Mouse (Mus musculus) layer of hippocampus, postnatal 10 days (tissue): ENCODE results near the gene Aipl1. TPM values are rescaled to one million over a fixed set of nuclear protein-coding genes. Genes with fewer than 3 reads are reported as not detected.

Experiments
- DNase-seq, 2 experiments: peaks; one replicate each; pipeline ENCODE4 v3.0.0; 2021; ENCODE audit warnings: low spot score in 2 of 2
- long read RNA-seq: library from polyadenylated mRNA; stranded (forward); transcript quantifications from one replicate; pipeline ENCODE4 v2.0.0, GENCODE M21; 2023
- total RNA-seq, 2 experiments: library from RNA; stranded (reverse); gene quantifications; 2 replicates each; pipeline ENCODE4 v1.2.3; 2021

The Aipl1 gene
- not detected for total RNA-seq
- long read RNA-seq, partial matches to known transcripts = 0 of 1 reads
- long read RNA-seq, other reads (novel, unspliced or antisense) = 1 of 1 reads

DNA sequence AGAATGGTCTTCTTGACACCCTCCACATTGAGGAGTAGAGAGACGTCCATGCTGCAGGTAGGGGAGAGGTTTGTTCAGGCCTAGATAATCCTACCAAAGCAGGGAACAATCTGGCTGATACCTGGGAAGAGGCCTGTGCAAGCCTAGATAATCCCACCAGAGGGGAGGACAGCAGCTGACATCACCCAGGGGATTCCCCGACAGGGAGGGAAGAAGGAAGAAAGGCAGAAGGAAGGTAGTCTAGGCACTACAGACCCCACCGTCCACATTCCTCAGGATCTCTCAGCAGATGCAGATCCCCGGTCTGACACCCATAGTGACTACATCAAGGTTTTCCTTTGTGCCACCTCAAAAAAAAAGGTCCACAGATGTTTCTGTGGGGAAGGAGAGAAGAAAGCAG lies at the start of gene Aipl1:
Gene Aipl1, minus strand, starts transcription at position 101 of the 400 bp plus-strand sequence.
- no peak for DNase-seq

DNA sequence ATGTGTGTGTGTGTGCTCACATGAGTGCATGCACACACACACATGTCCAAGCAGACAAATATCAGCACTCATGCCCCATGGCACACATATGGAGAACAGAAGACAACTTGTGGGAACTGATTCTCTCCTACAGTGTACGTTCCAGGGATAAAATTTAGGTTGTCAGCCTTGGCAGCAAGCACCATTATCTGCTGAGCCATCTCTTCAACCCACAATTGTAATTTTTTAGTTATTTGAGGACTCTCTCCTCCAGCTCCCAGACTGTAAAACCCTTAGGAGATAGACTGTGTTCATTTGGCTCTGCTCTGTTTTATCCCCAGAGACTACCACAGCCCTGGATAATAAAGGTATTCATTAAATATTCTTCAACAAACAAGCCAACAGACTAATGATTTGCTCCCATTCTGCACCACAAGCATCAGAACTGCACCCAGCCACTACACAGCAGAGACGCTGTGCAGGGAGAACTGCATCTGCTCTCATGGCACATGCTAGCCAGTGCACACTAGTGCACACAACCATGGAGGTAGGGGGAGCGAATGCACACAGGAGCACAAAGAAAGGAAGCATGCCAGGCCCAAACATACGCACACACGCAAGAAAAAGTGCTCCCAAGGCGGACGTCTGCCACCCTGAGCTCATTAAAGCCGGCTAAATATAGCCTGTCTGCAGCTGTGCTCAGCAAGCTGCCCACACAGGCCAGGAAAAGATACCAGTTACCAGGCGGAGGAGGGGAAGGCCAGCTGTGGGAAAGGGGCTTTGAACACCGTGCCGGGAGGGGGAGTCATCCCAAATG lies 49.1 kb upstream of the Aipl1 start:
- peak; percentile 40 to 51 for DNase-seq

- no peak for DNase-seq
Measured at GRCm38 (mm10) chr11:72084337-72084736, 47.0 kb upstream of the Aipl1 start.

DNA sequence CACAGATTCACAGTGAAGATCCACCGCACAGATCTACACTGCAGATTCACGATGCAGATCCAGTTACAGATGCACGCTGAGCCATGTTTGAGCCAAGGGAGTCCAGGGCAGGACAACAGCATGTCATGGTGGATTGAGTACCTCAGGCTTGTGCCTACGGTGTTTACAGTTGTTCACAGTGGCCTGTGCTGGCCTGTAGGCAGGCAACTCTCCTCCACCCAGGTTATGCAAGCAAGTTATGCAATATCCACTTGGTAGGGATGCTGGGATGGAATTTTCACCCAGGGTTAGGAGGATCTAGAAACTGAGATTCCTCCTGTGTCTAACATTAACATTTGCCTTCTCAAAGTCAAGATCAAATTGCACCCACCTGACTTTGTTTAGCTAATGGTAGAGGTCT lies 45.3 kb upstream of the Aipl1 start:
- DNase-seq = no peak

- no peak for DNase-seq
Measured at GRCm38 (mm10) chr11:72080461-72080860, 43.2 kb upstream of the Aipl1 start.

- DNase-seq = peak; percentile 50 to 56
Measured at GRCm38 (mm10) chr11:72078647-72079046, 41.3 kb upstream of the Aipl1 start.

DNA sequence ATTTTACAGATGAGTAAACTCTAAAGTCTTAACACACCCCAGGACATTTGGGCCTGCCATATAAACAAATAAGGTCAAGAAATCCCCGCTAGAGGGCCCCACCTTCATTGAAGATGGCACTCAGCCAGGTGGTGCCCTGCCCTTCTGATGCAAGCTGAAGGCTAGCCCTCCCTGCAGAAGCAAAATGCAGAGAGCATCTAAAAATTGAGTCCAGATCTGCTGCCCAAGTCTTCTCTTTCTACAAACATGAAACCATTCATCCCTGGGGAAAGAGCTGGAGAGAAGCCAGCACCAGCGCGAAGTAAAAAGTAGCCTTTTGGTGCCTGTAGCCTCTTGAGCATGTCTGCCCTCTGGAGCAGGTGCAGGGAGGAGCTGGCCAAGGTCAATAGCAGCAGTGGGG lies 40.7 kb upstream of the Aipl1 start:
- no peak for DNase-seq

DNA sequence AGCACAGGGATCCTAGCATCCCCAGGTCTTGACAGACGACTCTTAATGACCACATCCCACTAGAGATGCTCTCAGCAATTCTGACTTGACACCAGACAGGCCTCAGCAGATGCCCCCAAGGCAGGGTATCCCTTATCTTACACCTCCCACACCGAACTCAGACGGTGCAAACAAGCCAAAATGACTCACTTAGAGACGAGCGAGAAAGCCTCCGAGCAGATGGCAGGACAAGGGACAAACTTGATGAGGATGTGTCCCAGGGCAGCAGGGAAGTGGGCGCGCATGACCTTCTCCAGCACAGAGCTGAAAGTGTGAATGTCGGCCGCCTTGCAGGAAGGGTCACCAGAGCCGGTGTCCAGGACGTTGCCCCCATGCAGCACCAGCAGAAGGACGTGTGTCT lies 36.9 kb upstream of the Aipl1 start:
- DNase-seq = no peak

DNA sequence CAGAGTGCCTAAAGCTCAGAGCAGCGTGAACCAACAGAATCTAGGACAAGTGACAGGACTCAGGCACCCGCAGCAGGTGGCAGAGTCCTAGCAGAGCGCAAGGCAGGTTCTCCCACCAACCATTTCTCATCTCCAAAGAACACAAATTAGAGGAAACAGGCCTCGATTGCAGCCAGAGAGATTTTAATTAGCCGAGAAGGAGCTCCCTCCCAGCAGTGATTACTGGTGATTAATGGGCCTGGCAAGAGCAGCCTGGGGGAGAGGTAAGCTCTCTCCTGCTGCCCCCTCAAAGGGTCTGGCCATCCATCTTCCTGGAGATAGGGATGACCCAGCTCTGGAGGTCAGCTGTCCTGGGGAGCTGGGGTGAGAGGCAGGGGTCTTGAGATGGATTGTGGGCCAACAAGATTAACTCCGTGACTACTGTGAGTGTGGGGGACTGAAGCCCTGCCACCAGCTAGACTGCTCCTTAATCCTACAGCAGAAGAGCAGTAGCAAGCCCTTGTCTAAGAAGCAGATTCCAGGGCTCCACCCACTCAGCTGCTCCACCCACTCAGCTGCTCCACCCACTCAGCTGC lies 35.1 kb upstream of the Aipl1 start:
- no peak for DNase-seq

DNA sequence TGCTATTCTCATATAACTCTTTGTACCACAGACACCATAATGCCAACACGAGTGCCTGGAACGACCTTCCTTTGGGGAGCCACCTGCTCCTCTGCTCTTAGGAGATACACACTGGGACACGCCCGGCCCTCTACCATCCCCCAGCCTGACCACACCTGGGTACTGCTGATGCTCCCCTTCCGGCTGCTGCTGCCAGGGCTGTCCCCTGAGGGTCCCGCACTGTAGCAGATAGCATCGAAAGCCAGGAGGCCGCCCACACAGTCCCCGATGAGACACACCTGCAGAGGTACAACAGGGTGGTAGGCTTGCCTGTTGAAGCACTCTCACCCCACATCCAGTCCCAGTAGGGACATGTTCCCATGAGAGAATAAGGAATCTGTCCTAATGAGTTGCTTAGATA lies 33.4 kb upstream of the Aipl1 start:
- DNase-seq = no peak

DNA sequence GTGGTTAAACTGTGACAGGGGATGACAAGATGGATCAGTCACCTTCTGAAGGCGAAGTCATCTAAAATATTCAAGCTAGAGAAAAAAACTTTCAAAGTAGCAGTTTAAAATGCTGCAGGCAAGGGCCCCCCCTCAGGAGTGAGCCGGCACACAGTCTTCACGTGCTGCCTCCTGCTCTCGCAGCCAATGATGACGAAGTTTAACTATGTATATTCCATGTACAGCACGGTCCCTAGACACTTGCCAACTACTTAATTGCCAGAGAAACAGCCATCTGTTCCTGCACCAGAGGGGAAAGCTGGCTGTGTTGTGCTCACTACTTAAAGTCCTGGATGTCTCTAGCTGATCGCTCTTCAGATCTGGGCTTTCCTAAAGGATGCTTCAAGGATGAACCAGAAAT lies 30.7 kb upstream of the Aipl1 start:
- no peak for DNase-seq

DNA sequence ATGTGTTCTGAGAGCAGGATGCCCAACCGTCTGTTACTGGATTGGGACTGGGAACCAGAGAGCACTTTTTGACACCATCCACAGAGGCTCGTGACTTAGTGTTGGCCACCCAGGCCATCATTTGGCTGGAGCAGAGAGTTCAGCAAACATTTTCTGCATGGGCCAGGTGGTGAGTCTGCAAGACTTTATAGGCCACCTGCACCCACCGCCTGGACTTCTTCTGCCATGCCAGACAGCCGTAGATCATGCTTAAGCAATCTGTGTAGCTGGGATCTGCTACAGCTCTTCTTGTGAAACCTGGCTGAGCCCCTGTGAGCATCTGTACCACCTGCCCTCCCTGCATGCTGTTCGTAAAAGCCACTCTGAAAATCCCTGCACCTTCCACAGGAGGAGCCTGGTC lies 30.0 kb upstream of the Aipl1 start:
- peak in 1 of 2 experiments; percentile 38 for DNase-seq

GRCm38 (mm10) chr11:72066330-72066729 lies 29.0 kb upstream of the Aipl1 start:
- no peak for DNase-seq

- peak in 1 of 2 experiments; percentile 67 for DNase-seq
Measured at GRCm38 (mm10) chr11:72065103-72065502, 27.8 kb upstream of the Aipl1 start.

- DNase-seq = no peak
Measured at GRCm38 (mm10) chr11:72064414-72064813, 27.1 kb upstream of the Aipl1 start.

DNA sequence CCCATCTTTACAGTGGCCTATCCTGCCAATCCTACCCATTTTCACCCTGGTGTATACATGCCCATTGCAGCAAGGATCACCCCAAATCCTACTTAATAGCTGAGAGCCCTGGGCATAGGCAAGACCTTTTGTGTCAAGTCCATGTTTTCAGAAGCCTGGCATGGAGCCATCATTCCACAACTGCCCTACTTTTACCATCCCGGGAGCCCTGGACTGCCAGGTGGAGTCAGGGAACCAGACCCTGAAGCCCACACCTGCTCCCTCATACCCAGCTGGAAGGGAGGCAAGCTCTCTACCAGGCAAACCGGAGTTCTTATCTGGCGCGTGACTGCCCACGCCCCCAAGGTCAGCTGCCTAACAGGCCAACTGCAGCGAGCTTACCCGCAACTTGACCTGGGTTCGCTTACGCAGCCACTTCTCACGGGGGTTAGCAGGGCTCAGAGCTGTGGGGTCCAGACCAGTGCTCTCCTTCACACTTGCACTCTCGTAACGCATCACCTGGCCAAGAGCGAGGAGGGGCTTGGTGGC lies 23.8 kb upstream of the Aipl1 start:
- DNase-seq = no peak

DNA sequence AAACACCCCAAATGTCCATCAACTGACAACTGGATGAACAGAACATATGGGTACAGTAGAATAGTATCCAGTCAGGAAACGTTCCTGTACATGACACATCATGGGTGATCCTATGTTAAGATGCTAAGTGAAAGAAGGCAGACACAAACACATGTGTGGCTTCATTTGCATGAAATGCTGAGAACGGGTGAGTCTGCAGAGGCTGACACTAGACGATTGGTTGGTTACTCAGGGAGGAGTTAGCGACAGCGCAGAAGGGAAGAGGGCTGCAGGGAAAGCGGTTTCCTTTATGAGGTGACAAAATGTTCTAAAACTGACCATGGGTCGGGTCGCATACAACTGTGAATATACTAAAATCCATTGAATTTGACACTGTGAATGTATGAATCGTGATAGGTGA lies 23.1 kb upstream of the Aipl1 start:
- no peak for DNase-seq

GRCm38 (mm10) chr11:72057166-72057565 lies 19.9 kb upstream of the Aipl1 start:
- no peak for DNase-seq

DNA sequence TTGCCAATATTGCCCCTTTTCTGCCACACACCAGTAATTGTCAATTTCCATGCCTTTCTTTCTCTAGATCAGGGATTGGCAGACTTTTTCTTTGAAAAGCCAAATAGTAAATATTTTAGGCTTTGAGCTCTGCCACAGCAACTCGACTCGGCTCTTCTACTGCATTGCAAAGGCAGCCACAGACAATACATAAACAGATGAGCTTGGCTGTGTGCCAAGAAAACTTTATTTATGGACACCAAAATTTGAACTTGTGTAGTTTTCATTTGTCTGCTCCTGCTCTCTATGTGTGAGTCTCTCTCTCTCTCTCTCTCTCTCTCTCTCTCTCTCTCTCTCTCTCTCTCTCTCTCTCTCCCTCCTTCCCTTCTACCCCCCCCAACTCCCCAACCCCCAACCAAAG lies 17.9 kb upstream of the Aipl1 start:
- DNase-seq = no peak

GRCm38 (mm10) chr11:72052636-72053035 lies 15.3 kb upstream of the Aipl1 start:
- DNase-seq = peak; percentile 87

DNA sequence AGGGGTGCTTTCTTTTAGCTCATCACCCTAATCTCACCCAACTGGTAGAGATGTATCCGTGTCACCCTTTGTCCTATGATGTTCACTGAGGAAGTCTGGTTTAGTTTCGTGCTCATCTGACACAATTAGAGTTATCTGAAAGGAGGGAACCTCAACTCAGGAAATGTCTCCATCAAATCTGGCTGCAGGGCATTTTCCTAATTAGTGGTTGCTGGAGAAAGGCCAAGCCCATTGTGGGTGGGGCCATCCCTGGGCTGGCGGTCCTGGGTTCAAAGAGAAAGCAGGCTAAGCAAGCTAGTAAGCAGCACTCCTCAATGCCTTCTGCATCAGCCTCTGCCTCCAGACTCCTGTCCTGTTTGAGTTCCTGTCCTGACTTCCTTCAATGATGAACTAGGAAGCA lies 14.9 kb upstream of the Aipl1 start:
- no peak for DNase-seq
